Mouse (Mus musculus) hindbrain, embryonic 11.5 days (tissue): Measurements from ENCODE around the gene Slc44a3. TPM values are rescaled to one million over a fixed set of nuclear protein-coding genes. Genes with fewer than 3 reads are reported as not detected.

ENCODE experiments used
- ATAC-seq: fragments of 200-750 bp; cut with Nextera tagmentation; 2 replicates; pipeline ENCODE4 v1.8.0; 2017; ENCODE audit warnings: mild to moderate bottlenecking, moderate TSS enrichment, moderate library complexity; ENCODE audit not compliant: low FRiP score
- DNase-seq: peaks from one replicate; pipeline ENCODE4 v3.0.0-alpha.2; 2015; ENCODE audit warnings: low spot score
- H3K27ac ChIP-seq: fragments of 300-500 bp; sonication (generic); 2 replicates; pipeline ENCODE4 v1.5.1; 2014; ENCODE audit warnings: mild to moderate bottlenecking, low read depth, low read length
- H3K27me3 ChIP-seq: fragments of 300-500 bp; sonication (generic); 2 replicates; pipeline ENCODE4 v1.6.1; 2014; ENCODE audit warnings: mild to moderate bottlenecking, low read length, moderate library complexity, mixed read lengths; ENCODE audit not compliant: control insufficient read depth, insufficient read depth
- H3K36me3 ChIP-seq: fragments of 300-500 bp; sonication (generic); 2 replicates; pipeline ENCODE4 v1.6.1; 2014; ENCODE audit warnings: mild to moderate bottlenecking, low read length, moderate library complexity, mixed read lengths; ENCODE audit not compliant: control insufficient read depth, insufficient read depth
- H3K4me1 ChIP-seq: fragments of 300-500 bp; sonication (generic); replicated peaks from 2 replicates; pipeline ENCODE4 v1.6.1; 2014; ENCODE audit warnings: low read length, mixed read lengths; ENCODE audit not compliant: control insufficient read depth, insufficient read depth
- H3K4me2 ChIP-seq: fragments of 300-500 bp; sonication (generic); replicated peaks from 2 replicates; pipeline ENCODE4 v1.6.1; 2014; ENCODE audit warnings: mild to moderate bottlenecking, low read depth, low read length
- H3K4me3 ChIP-seq: fragments of 300-500 bp; sonication (generic); 2 replicates; pipeline ENCODE4 v1.5.1; 2014; ENCODE audit warnings: low read depth, low read length
- H3K9ac ChIP-seq: fragments of 300-500 bp; sonication (generic); 2 replicates; pipeline ENCODE4 v1.6.1; 2014; ENCODE audit warnings: low read depth, low read length
- H3K9me3 ChIP-seq: fragments of 300-500 bp; sonication (generic); 2 replicates; pipeline ENCODE4 v1.6.1; 2016; ENCODE audit warnings: low read length; ENCODE audit not compliant: control insufficient read depth
- WGBS: fragments of 180-500 bp; shearing (Covaris S2); extraction: QIAGEN DNeasy Blood & Tissue Kit; methylation state at CpG from one replicate; pipeline ENCODE4 v1.1.7; 2014; 5-methylcytosine and 5-hydroxymethylcytosine counted together
- polyA plus RNA-seq: library from polyadenylated mRNA; unstranded; fragments of >200 nt; fragmentation: Nextera tagmentation; extraction: Ambion mirVana; gene quantifications from 2 replicates; pipeline ENCODE4 v1.2.1, GENCODE M21; 2014

Gene Slc44a3
- polyA plus RNA-seq, 1 experiment from 2014 or later, result 0.86 TPM

DNA sequence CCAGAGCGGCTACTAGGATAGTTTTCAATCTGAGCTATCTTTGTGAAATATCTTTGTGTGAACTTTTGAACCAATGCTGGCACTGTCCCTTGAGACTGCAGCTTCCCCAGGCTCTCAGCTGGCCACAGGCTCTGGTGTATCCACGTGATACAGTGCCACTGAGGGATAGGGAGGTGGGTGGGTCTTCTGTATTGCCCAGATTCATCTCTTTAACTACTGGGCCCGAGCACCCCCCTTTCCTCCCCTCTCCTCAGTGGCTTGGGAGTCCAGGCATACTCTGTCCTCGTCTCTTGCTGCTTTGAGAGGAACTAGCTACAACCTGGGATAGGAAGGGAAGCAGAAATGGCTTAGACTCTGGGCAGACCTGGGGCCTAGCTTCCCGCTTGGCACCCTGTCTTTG is 96.9 kb downstream of the Slc44a3 start:
- no peaks in the 10 kb centered on the region; the same call in 1 of the 2 replicates for H3K4me1 ChIP-seq
- no peak overlapping the region for H3K9ac ChIP-seq
- WGBS, result 79% methylated on average over 5 of the region's 5 CpGs
- no peak overlapping the region for H3K27ac ChIP-seq
- H3K4me3 ChIP-seq, result no peak overlapping the region
- H3K36me3 ChIP-seq, result 0 out of 2 replicates have a peak, but pooled peaks cover 2% of the 10 kb centered on the region
- H3K4me2 ChIP-seq, result no peak overlapping the region
- no peaks in the 10 kb centered on the region for H3K9me3 ChIP-seq
- no peak for ATAC-seq
- DNase-seq, result no peak
- H3K27me3 ChIP-seq, result no peaks in the 10 kb centered on the region

DNA sequence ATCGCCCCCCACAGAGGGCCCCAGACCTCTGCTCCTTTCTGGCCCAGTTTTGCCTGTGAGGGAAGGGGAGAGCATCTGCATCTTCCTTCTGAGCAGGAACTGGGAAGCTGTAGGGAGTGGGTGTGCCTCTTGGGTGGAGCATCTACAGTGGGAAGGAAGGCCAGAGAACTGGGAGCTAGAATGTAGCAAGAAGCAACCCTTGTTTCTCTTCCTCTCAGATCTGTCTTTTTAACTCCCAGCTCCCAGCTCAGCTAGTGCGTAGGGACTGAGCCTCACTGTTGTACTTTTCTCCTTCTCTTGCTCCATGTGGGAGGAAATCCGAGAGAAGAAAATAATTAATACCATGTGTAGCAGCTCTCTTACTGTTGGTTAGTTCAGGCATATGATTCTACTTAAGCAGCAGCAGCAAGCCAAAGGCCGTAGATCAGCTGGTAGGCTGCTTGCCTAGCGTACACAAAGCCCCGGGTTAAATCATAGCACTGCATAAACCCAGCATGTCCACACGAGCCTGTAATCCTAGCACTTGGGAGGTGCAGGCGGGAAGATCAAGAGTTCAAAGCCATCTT is 98.2 kb downstream of the Slc44a3 start:
- Histone ChIP-seq H3K36me3 (0 out of 2 replicates have a peak, but pooled peaks cover 2% of the 10 kb centered on the region), H3K27ac (no peak overlapping the region), H3K4me2 (no peak overlapping the region), H3K4me3 (no peak overlapping the region), H3K9ac (no peak overlapping the region), H3K9me3 (no peaks in the 10 kb centered on the region), H3K27me3 (no peaks in the 10 kb centered on the region), H3K4me1 (no peaks in the 10 kb centered on the region; the same call in 1 of the 2 replicates)
- 62% methylated on average over 8 of the region's 8 CpGs for WGBS
- DNase-seq, result peak; percentile 41
- no peak for ATAC-seq

DNA sequence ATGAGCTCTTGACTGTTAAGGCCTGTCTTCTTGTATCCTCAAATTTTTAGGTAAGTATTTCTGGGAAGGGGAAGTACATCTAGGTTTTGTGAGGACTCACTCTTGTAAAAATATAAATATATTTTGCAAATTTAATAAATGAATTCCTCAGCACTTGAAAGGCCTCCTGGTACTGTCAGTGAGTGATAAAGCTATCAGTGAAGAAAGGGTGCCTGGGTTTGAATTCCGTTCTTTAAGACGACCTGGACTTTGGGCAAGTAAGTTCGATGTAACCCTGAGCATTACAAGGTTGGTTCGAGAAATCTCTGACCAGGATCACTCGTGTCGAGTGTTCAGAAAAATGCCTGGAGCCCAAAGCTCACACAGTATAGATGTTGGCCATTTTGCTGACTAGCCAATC is 98.8 kb downstream of the Slc44a3 start:
- no peak for DNase-seq
- no peak overlapping the region for H3K27ac ChIP-seq

DNA sequence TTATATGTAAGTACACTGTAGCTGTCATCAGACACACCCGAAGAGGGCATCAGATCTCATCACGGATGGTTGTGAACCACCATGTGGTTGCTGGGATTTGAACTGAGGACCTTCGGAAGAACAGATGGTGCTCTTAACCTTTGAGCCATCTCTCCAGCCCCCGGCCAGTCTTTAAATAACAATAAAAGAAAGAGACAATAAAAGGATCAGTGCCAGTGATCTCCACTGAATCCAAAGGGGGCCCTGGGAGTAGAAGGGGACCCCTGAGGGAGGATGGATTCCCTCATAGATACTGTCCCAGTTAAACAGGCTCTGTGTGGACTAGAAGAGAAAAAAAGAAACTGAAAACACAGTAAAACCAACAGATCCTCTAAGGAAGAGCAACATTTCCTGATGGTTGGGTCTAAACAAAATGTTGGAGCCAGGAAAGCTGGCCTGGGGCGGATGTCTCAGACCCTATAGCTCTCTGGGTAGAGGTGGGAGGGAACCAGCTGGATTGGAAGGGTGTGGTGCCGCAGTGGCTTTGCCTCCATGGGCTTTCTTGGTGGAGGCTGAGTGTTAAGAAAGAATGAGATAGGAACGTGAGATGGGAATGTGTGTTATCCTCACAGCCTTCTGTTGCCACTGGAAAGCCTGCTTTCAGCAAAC is 101.8 kb downstream of the Slc44a3 start:
- H3K36me3 ChIP-seq, result 0 out of 2 replicates have a peak, but pooled peaks cover 2% of the 10 kb centered on the region
- H3K4me2 ChIP-seq, result no peak overlapping the region
- H3K9ac ChIP-seq, result no peak overlapping the region
- DNase-seq, result peak; percentile 20
- no peaks in the 10 kb centered on the region for H3K9me3 ChIP-seq
- 31% methylated on average over 7 of the region's 7 CpGs for WGBS
- H3K27ac ChIP-seq, result no peak overlapping the region
- no peak for ATAC-seq
- H3K4me1 ChIP-seq, result no peaks in the 10 kb centered on the region
- no peak overlapping the region for H3K4me3 ChIP-seq
- no peaks in the 10 kb centered on the region for H3K27me3 ChIP-seq

More for the DNA sequence above, 98.8 kb downstream of the Slc44a3 start:
- H3K4me2 ChIP-seq, result no peak overlapping the region
- H3K4me1 ChIP-seq, result no peaks in the 10 kb centered on the region; the same call in 1 of the 2 replicates
- no peak overlapping the region for H3K4me3 ChIP-seq
- H3K9me3 ChIP-seq, result no peaks in the 10 kb centered on the region
- H3K9ac ChIP-seq, result no peak overlapping the region
- no peaks in the 10 kb centered on the region for H3K27me3 ChIP-seq
- 0 out of 2 replicates have a peak, but pooled peaks cover 2% of the 10 kb centered on the region for H3K36me3 ChIP-seq
- WGBS, result 87% methylated on average over 6 of the region's 6 CpGs
- ATAC-seq, result no peak

DNA sequence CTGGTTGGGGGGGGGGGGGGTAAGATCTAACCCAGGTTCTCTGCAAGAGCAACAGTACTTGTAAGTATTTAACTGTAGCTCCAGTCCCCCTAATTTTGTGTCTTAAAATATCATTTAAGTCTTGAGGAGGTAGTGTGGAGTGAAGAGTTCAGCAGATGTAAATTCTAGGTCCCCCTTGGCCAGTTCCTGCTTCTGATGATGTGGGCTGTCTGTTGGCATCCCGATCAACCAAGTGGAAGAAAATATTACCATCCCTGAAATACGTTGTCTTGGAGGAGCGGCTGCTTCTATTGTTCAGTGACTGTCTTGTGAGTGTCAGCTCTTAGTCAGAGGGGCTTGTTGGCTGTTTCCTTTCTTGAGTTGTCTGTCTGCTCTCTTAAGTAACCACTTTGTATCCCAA is 102.7 kb downstream of the Slc44a3 start:
- H3K36me3 ChIP-seq, result 0 out of 2 replicates have a peak, but pooled peaks cover 2% of the 10 kb centered on the region
- no peak overlapping the region for H3K9ac ChIP-seq
- no peaks in the 10 kb centered on the region for H3K27me3 ChIP-seq
- peak overlapping the region; percentile 12; the same call in 1 of the 2 replicates for H3K4me3 ChIP-seq
- no peaks in the 10 kb centered on the region for H3K9me3 ChIP-seq
- DNase-seq (peak; percentile 25), ATAC-seq (no peak)
- 35% methylated on average over 3 of the region's 3 CpGs for WGBS
- H3K4me1 ChIP-seq, result no peaks in the 10 kb centered on the region
- peak overlapping the region; percentile 81; the same call in 1 of the 2 replicates for H3K4me2 ChIP-seq
- H3K27ac ChIP-seq, result no peak overlapping the region

DNA sequence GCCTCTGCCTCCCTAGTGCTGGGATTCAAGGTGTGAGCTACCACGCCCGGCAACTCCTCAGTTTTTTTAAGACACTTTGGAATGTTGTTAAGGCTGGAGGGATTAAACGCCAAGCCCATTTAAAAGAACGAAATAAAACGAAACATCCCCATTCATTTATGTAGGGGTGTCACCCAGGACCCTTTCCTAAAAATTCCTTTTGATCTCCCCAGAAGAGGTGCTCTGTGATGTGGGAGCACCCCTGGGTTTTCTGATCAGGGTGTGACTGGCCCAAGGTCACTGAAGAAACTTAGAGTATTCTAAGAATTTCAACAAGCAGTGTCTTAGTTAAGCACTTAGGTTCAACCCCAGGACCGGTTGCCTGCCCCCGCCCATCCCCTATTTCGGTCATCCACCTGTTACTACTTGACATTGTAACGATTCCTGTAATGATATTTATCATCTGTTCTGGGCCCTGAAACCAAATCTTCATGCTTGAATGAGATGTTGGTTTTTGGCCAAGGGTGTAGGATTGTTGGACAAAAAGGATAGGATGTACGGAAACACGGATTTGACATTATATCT is 103.4 kb downstream of the Slc44a3 start:
- peak overlapping the region; percentile 81 for H3K4me2 ChIP-seq
- H3K4me3 ChIP-seq, result peak overlapping the region; percentile 78
- H3K36me3 ChIP-seq, result 0 out of 2 replicates have a peak, but pooled peaks cover 2% of the 10 kb centered on the region
- DNase-seq, result no peak
- ATAC-seq, result no peak
- H3K9me3 ChIP-seq, result no peaks in the 10 kb centered on the region
- H3K27me3 ChIP-seq, result no peaks in the 10 kb centered on the region
- 64% methylated on average over 11 of the region's 11 CpGs for WGBS
- no peak overlapping the region for H3K27ac ChIP-seq
- peak overlapping the region; percentile 89; the same call in 1 of the 2 replicates for H3K9ac ChIP-seq
- no peaks in the 10 kb centered on the region for H3K4me1 ChIP-seq

DNA sequence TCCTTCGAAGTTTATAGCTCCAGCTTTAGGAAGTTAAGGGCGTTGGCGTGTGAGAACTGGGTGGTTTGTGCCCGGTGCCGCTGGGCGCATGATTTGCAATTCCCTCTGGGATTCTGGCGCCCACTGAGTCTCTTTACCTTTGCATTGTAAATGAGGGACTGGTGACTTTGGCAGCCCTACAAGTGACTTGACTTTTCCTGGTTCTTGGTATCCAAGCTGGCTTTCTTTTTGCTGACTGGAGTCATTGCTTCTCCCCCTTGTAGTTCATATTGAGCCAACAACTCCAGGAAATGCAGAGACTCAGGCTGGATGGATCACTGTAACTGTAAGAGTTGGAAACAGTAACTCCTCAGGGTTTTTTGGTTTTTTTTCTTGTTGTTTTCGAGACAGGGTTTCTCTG is 104.0 kb downstream of the Slc44a3 start:
- peak; percentile 39 for DNase-seq
- peak overlapping the region; percentile 89 for H3K9ac ChIP-seq
- H3K4me2 ChIP-seq, result peak overlapping the region; percentile 81
- no peaks in the 10 kb centered on the region for H3K4me1 ChIP-seq
- no peaks in the 10 kb centered on the region for H3K9me3 ChIP-seq
- H3K4me3 ChIP-seq, result peak overlapping the region; percentile 78
- 0 out of 2 replicates have a peak, but pooled peaks cover 2% of the 10 kb centered on the region for H3K36me3 ChIP-seq
- no peak for ATAC-seq
- WGBS, result 8% methylated on average over 8 of the region's 8 CpGs
- no peaks in the 10 kb centered on the region for H3K27me3 ChIP-seq
- peak overlapping the region; percentile 99 for H3K27ac ChIP-seq

DNA sequence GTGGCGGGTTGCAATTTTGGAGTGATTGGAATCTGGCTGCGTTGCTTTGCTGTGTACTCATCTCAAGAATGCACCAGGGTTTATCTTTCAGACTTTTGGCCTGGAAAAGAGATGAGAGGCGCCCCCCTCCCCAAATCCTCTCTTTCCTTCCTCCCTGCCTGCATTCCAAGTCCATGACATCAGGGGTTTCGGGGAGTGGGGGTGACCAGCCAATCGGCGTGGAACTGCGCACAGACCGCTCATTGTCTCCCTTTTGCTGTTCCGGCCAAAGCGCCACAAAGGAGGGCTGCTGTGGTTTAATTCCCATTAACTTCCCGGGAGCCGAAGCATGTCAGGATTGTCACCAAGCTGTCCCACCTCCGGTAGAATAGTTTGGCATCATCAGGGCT is 104.7 kb downstream of the Slc44a3 start:
- DNase-seq (peak; percentile 90), ATAC-seq (peak; percentile 78)
- no peaks in the 10 kb centered on the region for H3K9me3 ChIP-seq
- peak overlapping the region; percentile 81 for H3K4me2 ChIP-seq
- WGBS, result 0% methylated on average over 13 of the region's 13 CpGs
- H3K27ac ChIP-seq, result peak overlapping the region; percentile 99
- peak overlapping the region; percentile 78 for H3K4me3 ChIP-seq
- peak overlapping the region; percentile 89 for H3K9ac ChIP-seq
- no peaks in the 10 kb centered on the region for H3K4me1 ChIP-seq
- H3K27me3 ChIP-seq, result no peaks in the 10 kb centered on the region
- 0 out of 2 replicates have a peak, but pooled peaks cover 2% of the 10 kb centered on the region for H3K36me3 ChIP-seq
